Mouse (Mus musculus) testis, adult 2 months (tissue): ENCODE data around the gene Eif2b3.

Experiments
- CTCF ChIP-seq: fragments of 200-500 bp; IDR thresholded peaks from 2 replicates; pipeline ENCODE4 v1.5.1; 2012; ENCODE audit warnings: low read depth, mild to moderate bottlenecking, inconsistent platforms, low read length, moderate library complexity; ENCODE audit not compliant: control insufficient read depth, insufficient read depth, insufficient replicate concordance
- POLR2A ChIP-seq: fragments of 200-500 bp; IDR thresholded peaks from 2 replicates; pipeline ENCODE4 v1.6.1; 2012; ENCODE audit warnings: low read depth, mild to moderate bottlenecking, inconsistent platforms, low read length, moderate library complexity; ENCODE audit not compliant: control insufficient read depth

DNA sequence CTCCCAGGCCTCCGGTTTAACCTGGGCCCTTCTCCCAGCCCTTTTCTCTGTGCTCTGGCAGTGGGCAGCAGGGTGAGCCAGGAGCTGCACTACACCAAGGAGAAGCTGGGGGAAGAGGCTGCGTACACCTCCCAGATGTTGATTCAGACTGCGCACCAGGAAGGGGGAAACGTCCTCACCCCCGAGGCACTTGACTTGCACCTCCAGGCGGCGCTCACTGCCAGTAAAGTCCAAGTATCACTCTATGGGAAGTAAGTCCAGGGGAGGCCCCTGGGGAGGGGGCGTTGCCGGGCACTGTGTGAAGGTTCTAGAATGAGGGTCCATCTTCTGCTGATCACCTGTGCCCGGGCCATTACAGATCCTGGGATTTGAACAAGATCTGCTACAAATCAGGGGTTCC lies 85.5 kb downstream of the Eif2b3 start:
- TF ChIP-seq CTCF (no peak), POLR2A (no peak)
